In genomic region chr19:37263943-37264897, GRCm38 (mm10) we compare ENCODE assay signal across 10 mouse cellular contexts. TPM values are rescaled to one million over a fixed set of nuclear protein-coding genes. Genes with fewer than 3 reads are reported as not detected.
A peak's percentile ranks its signal among the peaks of the same experiment; 100 is the strongest.
DNase-seq lines count a peak whose midpoint lies in the region; ATAC-seq and TF ChIP-seq lines count a peak whose summit lies in the region.
"Had no signal": no experiment of that assay in that cellular context is flagged by ENCODE, and none has a peak within 500 bp of the region (broad histone marks: within the 10 kb centered on the region; RNA-seq: fewer than 3 reads in every experiment).

No protein-coding gene starts in this region.

- H3K9me3 ChIP-seq in heart, embryonic 13.5 days, result no peaks in the 10 kb centered on the region
- H3K9me3 ChIP-seq: embryonic facial prominence, embryonic 13.5 days; midbrain, embryonic 12.5 days had no signal

- TF ChIP-seq POLR2A in testis, adult 2 months (IDR thresholded peaks at IDR 0.05; ENCODE audit: control insufficient read depth, low read depth, low read length), result peak; percentile 59; the same call in 1 of the 2 replicates

- H3K4me3 ChIP-seq in testis, adult 2 months (ENCODE audit: control insufficient read depth, low read depth, low read length), result peak overlapping the region; percentile 87
- 0 out of 2 replicates have a peak overlapping the region, but pooled peaks have one; percentile 8 for H3K4me3 ChIP-seq in heart, embryonic 13.5 days
- H3K4me3 ChIP-seq in layer of hippocampus, adult 2 months, result peak overlapping the region; percentile 28
- H3K4me3 ChIP-seq: embryonic facial prominence, embryonic 13.5 days; midbrain, embryonic 12.5 days had no signal

- 55% methylated on average over 23 of the region's 23 CpGs for WGBS in heart, embryonic 13.5 days

- peak overlapping the region; percentile 97 for H3K27ac ChIP-seq in testis, adult 2 months (ENCODE audit: control insufficient read depth, insufficient read depth, low read depth, low read length)
- H3K27ac ChIP-seq in heart, embryonic 13.5 days (replicated peaks), result 0 out of 2 replicates have a peak overlapping the region, but pooled peaks have one; percentile 24
- peak overlapping the region; percentile 80 for H3K27ac ChIP-seq in layer of hippocampus, adult 2 months
- H3K27ac ChIP-seq: embryonic facial prominence, embryonic 13.5 days; midbrain, embryonic 12.5 days had no signal

- peak; percentile 7 for DNase-seq in embryo, embryonic 10 days (ENCODE audit: low spot score)
- DNase-seq in embryo, embryonic 9.5 days (ENCODE audit: extremely low spot score), result no peak
- no peak for DNase-seq in testis, postnatal 10 days (ENCODE audit: low spot score)
- peak; percentile 58 to 59 for DNase-seq in layer of hippocampus, adult 2 months (ENCODE audit: low spot score in 2 of 2)
- DNase-seq in ovary, postnatal 14 days (ENCODE audit: low spot score), result peak; percentile 7
- DNase-seq in thymus, postnatal 0 days (ENCODE audit: low spot score), result no peak

- H3K9ac ChIP-seq in heart, embryonic 13.5 days, result 0 out of 2 replicates have a peak overlapping the region, but pooled peaks have one; percentile 7
- H3K9ac ChIP-seq: embryonic facial prominence, embryonic 13.5 days; midbrain, embryonic 12.5 days had no signal

- no peaks in the 10 kb centered on the region for H3K27me3 ChIP-seq in testis, adult 2 months (ENCODE audit: control insufficient read depth, insufficient read depth, low read length)
- H3K27me3 ChIP-seq in heart, embryonic 13.5 days (replicated peaks), result no peaks in the 10 kb centered on the region
- H3K27me3 ChIP-seq: embryonic facial prominence, embryonic 13.5 days; midbrain, embryonic 12.5 days had no signal

- H3K4me1 ChIP-seq in testis, adult 2 months (ENCODE audit: control insufficient read depth, insufficient read depth, low read length), result peaks cover 5% of the 10 kb centered on the region
- H3K4me1 ChIP-seq in heart, embryonic 13.5 days, result peaks cover 24% of the 10 kb centered on the region
- H3K4me1 ChIP-seq: embryonic facial prominence, embryonic 13.5 days had no signal

- H3K4me2 ChIP-seq in heart, embryonic 13.5 days, result peak overlapping the region; percentile 37
- H3K4me2 ChIP-seq: embryonic facial prominence, embryonic 13.5 days; midbrain, embryonic 12.5 days had no signal

- ATAC-seq in heart, embryonic 13.5 days (ENCODE audit: extremely low read depth, insufficient number of reproducible peaks, low FRiP score, low TSS enrichment), result no peak

- H3K36me3 ChIP-seq in testis, adult 2 months (ENCODE audit: control insufficient read depth, insufficient read depth, low read length), result peaks cover 2% of the 10 kb centered on the region; the same call in 1 of the 2 replicates
- H3K36me3 ChIP-seq in heart, embryonic 13.5 days, result peaks cover 14% of the 10 kb centered on the region
- H3K36me3 ChIP-seq: embryonic facial prominence, embryonic 13.5 days had no signal

- TF ChIP-seq CTCF in testis, adult 2 months (IDR thresholded peaks at IDR 0.05; ENCODE audit: control insufficient read depth, insufficient read depth, insufficient replicate concordance, low read depth, low read length), result no peak
- TF ChIP-seq CTCF in layer of hippocampus, adult 2 months (conservative IDR thresholded peaks at IDR 0.05), result no peak

RNA-seq across cellular contexts. Expression of gene Cpeb3, which starts 55.8 kb away (rescaled TPM):
- 86.5 and 93.6 TPM in 2 replicates for polyA plus RNA-seq in testis, adult 2 months (2012; rRNA removed)
- polyA plus RNA-seq in heart, embryonic 13.5 days (2015; fragmentation: Nextera tagmentation; extraction: Ambion mirVana), result 6.5 and 7.9 TPM in 2 replicates
- 10 to 100 TPM; 69.7 to 76.8 TPM for total RNA-seq in layer of hippocampus, adult 2 months (2021)
- 0.59 and 1.1 TPM in 2 replicates for polyA plus RNA-seq in thymus, postnatal 0 days (2015; fragmentation: Nextera tagmentation; extraction: Ambion mirVana)

RNA-seq across cellular contexts. Expression of gene March5, which starts 56.9 kb away (rescaled TPM):
- polyA plus RNA-seq in testis, adult 2 months (2012; rRNA removed), result 27.5 and 31.2 TPM in 2 replicates
- 76.9 and 83.7 TPM in 2 replicates for polyA plus RNA-seq in heart, embryonic 13.5 days (2015; fragmentation: Nextera tagmentation; extraction: Ambion mirVana)
- 10 to 100 TPM; 80.4 to 90.4 TPM for total RNA-seq in layer of hippocampus, adult 2 months (2021)
- polyA plus RNA-seq in thymus, postnatal 0 days (2015; fragmentation: Nextera tagmentation; extraction: Ambion mirVana), result 95.0 and 102 TPM in 2 replicates

Comparison
In these comparisons a context has a peak if more than half of its experiments do, and no peak if none do; other contexts are left out.
1. DNase-seq: peak in embryo, embryonic 10 days (single experiment), layer of hippocampus, adult 2 months (2 of 2) and ovary, postnatal 14 days (single experiment); none in embryo, embryonic 9.5 days (single experiment), testis, postnatal 10 days (single experiment) and thymus, postnatal 0 days (single experiment).
2. H3K27ac ChIP-seq: peak in every context shown above with its lines; median percentile 97 in testis, adult 2 months; 80 in layer of hippocampus, adult 2 months; 24 in heart, embryonic 13.5 days.
3. H3K4me3 ChIP-seq: peak in every context shown above with its lines; median percentile 87 in testis, adult 2 months; 28 in layer of hippocampus, adult 2 months; 8 in heart, embryonic 13.5 days.